Mouse (Mus musculus) stomach, embryonic 16.5 days (tissue): Measurements from ENCODE around the gene Pafah1b3. TPM values are rescaled to one million over a fixed set of nuclear protein-coding genes. Genes with fewer than 3 reads are reported as not detected.

Experiments used
- ATAC-seq: fragments of 200-750 bp; cut with Nextera tagmentation; 2 replicates; pipeline ENCODE4 v1.8.0; 2017; ENCODE audit warnings: moderate number of reproducible peaks, moderate TSS enrichment; ENCODE audit not compliant: insufficient read depth, low FRiP score
- H3K27ac ChIP-seq: fragments of 300-500 bp; sonication (generic); 2 replicates; pipeline ENCODE4 v1.5.1; 2014; ENCODE audit warnings: low read length
- H3K27me3 ChIP-seq: fragments of 300-500 bp; sonication (generic); 2 replicates; pipeline ENCODE4 v1.6.1; 2014; ENCODE audit warnings: low read length, control low read depth, mixed read lengths; ENCODE audit not compliant: control insufficient read depth, insufficient read depth
- H3K36me3 ChIP-seq: fragments of 300-500 bp; sonication (generic); 2 replicates; pipeline ENCODE4 v1.6.1; 2014; ENCODE audit warnings: low read length; ENCODE audit not compliant: control insufficient read depth, insufficient read depth
- H3K4me1 ChIP-seq: fragments of 300-500 bp; sonication (generic); 2 replicates; pipeline ENCODE4 v1.6.1; 2014; ENCODE audit warnings: low read length, control low read depth, mixed read lengths; ENCODE audit not compliant: control insufficient read depth, insufficient read depth
- H3K4me2 ChIP-seq: fragments of 300-500 bp; sonication (generic); 2 replicates; pipeline ENCODE4 v1.6.1; 2014; ENCODE audit warnings: low read depth, low read length, mixed read lengths
- H3K4me3 ChIP-seq: fragments of 300-500 bp; sonication (generic); replicated peaks from 2 replicates; pipeline ENCODE4 v1.5.1; 2014; ENCODE audit warnings: mild to moderate bottlenecking, low read length
- H3K9ac ChIP-seq: fragments of 300-500 bp; sonication (generic); 2 replicates; pipeline ENCODE4 v1.6.1; 2014; ENCODE audit warnings: low read length
- H3K9me3 ChIP-seq: fragments of 300-500 bp; sonication (generic); replicated peaks from 2 replicates; pipeline ENCODE4 v1.6.1; 2016; ENCODE audit warnings: low read length, control low read depth; ENCODE audit not compliant: control insufficient read depth
- WGBS: fragments of 180-500 bp; shearing (Covaris S2); extraction: QIAGEN DNeasy Blood & Tissue Kit; methylation state at CpG from one replicate; pipeline ENCODE4 v1.1.7; 2014; 5-methylcytosine and 5-hydroxymethylcytosine counted together
- polyA plus RNA-seq: library from polyadenylated mRNA; unstranded; fragments of >200 nt; fragmentation: Nextera tagmentation; extraction: Ambion mirVana; gene quantifications from 2 replicates; pipeline ENCODE4 v1.2.1, GENCODE M21; 2015

The Pafah1b3 gene
- polyA plus RNA-seq, 1 experiment from 2014 or later, result 186 TPM

- Histone ChIP-seq H3K4me1 (peaks cover 40% of the 10 kb centered on the region), H3K4me2 (peak within 1 kb of the TSS; percentile 93), H3K27ac (peak within 1 kb of the TSS; percentile 99), H3K9ac (peak within 1 kb of the TSS; percentile 89), H3K36me3 (0 out of 2 replicates have a peak, but pooled peaks cover 6% of the 10 kb centered on the region), H3K27me3 (no peaks in the 10 kb centered on the region), H3K4me3 (peak within 1 kb of the TSS; percentile 75), H3K9me3 (no peaks in the 10 kb centered on the region)
- peak; percentile 86 for ATAC-seq
- WGBS, result under 1% methylated on average over 74 of the region's 81 CpGs
Measured at GRCm38 (mm10) chr7:25250141-25250972, 47.4 kb downstream of the Pafah1b3 start, which contains the start of gene Erf. Gene Erf (minus strand): TSS chr7:25250761.

GRCm38 (mm10) chr7:25249314-25250140 lies 48.3 kb downstream of the Pafah1b3 start:
- Histone ChIP-seq H3K4me3 (peak overlapping the region; percentile 75), H3K27me3 (no peaks in the 10 kb centered on the region), H3K9ac (peak overlapping the region; percentile 89), H3K9me3 (no peaks in the 10 kb centered on the region), H3K27ac (peak overlapping the region; percentile 99), H3K4me1 (peaks cover 40% of the 10 kb centered on the region), H3K4me2 (peak overlapping the region; percentile 93), H3K36me3 (peaks cover 14% of the 10 kb centered on the region; the same call in 1 of the 2 replicates)
- under 1% methylated on average over 50 of the region's 73 CpGs for WGBS
- peak; percentile 71 for ATAC-seq

GRCm38 (mm10) chr7:25248846-25249313 lies 48.9 kb downstream of the Pafah1b3 start:
- peak overlapping the region; percentile 75 for H3K4me3 ChIP-seq
- ATAC-seq, result peak; percentile 18
- H3K9me3 ChIP-seq, result no peaks in the 10 kb centered on the region
- H3K27me3 ChIP-seq, result no peaks in the 10 kb centered on the region
- H3K4me2 ChIP-seq, result peak overlapping the region; percentile 93
- H3K9ac ChIP-seq, result peak overlapping the region; percentile 89
- H3K27ac ChIP-seq, result peak overlapping the region; percentile 99
- peaks cover 40% of the 10 kb centered on the region for H3K4me1 ChIP-seq
- 1% methylated on average over 25 of the region's 25 CpGs for WGBS
- peaks cover 14% of the 10 kb centered on the region; the same call in 1 of the 2 replicates for H3K36me3 ChIP-seq

- peak overlapping the region; percentile 99 for H3K27ac ChIP-seq
- ATAC-seq, result 0 out of 2 replicates have a peak, but pooled peaks have one; percentile 0
- under 1% methylated on average over 18 of the region's 18 CpGs for WGBS
Measured at GRCm38 (mm10) chr7:25248018-25248647, 49.7 kb downstream of the Pafah1b3 start.

GRCm38 (mm10) chr7:25247498-25247897 lies 50.3 kb downstream of the Pafah1b3 start:
- H3K9me3 ChIP-seq, result no peaks in the 10 kb centered on the region
- peak overlapping the region; percentile 89 for H3K9ac ChIP-seq
- no peak for ATAC-seq
- peaks cover 40% of the 10 kb centered on the region for H3K4me1 ChIP-seq
- peak overlapping the region; percentile 75 for H3K4me3 ChIP-seq
- H3K4me2 ChIP-seq, result peak overlapping the region; percentile 93
- peak overlapping the region; percentile 99 for H3K27ac ChIP-seq
- 12% methylated on average over 3 of the region's 3 CpGs for WGBS
- H3K36me3 ChIP-seq, result peaks cover 14% of the 10 kb centered on the region; the same call in 1 of the 2 replicates
- no peaks in the 10 kb centered on the region for H3K27me3 ChIP-seq

More at GRCm38 (mm10) chr7:25248018-25248647, 49.7 kb downstream of the Pafah1b3 start:
- H3K9me3 ChIP-seq, result no peaks in the 10 kb centered on the region
- peak overlapping the region; percentile 75 for H3K4me3 ChIP-seq
- H3K4me1 ChIP-seq, result peaks cover 40% of the 10 kb centered on the region
- peaks cover 14% of the 10 kb centered on the region; the same call in 1 of the 2 replicates for H3K36me3 ChIP-seq
- H3K27me3 ChIP-seq, result no peaks in the 10 kb centered on the region
- peak overlapping the region; percentile 93 for H3K4me2 ChIP-seq
- H3K9ac ChIP-seq, result peak overlapping the region; percentile 89

GRCm38 (mm10) chr7:25246759-25247137 lies 51.0 kb downstream of the Pafah1b3 start:
- WGBS, result 24% methylated on average over 4 of the region's 4 CpGs
- H3K4me3 ChIP-seq, result peak overlapping the region; percentile 75

GRCm38 (mm10) chr7:25246079-25246758 lies 51.6 kb downstream of the Pafah1b3 start:
- WGBS, result 43% methylated on average over 20 of the region's 20 CpGs
- H3K4me1 ChIP-seq, result peaks cover 34% of the 10 kb centered on the region
- peak overlapping the region; percentile 99 for H3K27ac ChIP-seq
- peaks cover 14% of the 10 kb centered on the region; the same call in 1 of the 2 replicates for H3K36me3 ChIP-seq
- H3K9ac ChIP-seq, result peak overlapping the region; percentile 89
- no peaks in the 10 kb centered on the region for H3K27me3 ChIP-seq
- H3K4me2 ChIP-seq, result peak overlapping the region; percentile 93
- peak overlapping the region; percentile 75 for H3K4me3 ChIP-seq
- no peaks in the 10 kb centered on the region for H3K9me3 ChIP-seq
- no peak for ATAC-seq

More at GRCm38 (mm10) chr7:25246759-25247137, 51.0 kb downstream of the Pafah1b3 start:
- H3K27me3 ChIP-seq, result no peaks in the 10 kb centered on the region
- peaks cover 37% of the 10 kb centered on the region for H3K4me1 ChIP-seq
- peak overlapping the region; percentile 93 for H3K4me2 ChIP-seq
- H3K27ac ChIP-seq, result peak overlapping the region; percentile 99
- H3K9me3 ChIP-seq, result no peaks in the 10 kb centered on the region
- no peak for ATAC-seq
- peaks cover 14% of the 10 kb centered on the region; the same call in 1 of the 2 replicates for H3K36me3 ChIP-seq
- peak overlapping the region; percentile 89 for H3K9ac ChIP-seq
